8 mouse cellular contexts compared by ENCODE assay signal in genomic region chr1:135730296-135730695, GRCm38 (mm10). TPM values are rescaled to one million over a fixed set of nuclear protein-coding genes. Genes with fewer than 3 reads are reported as not detected.
DNase-seq lines count a peak whose midpoint lies in the region; ATAC-seq and TF ChIP-seq lines count a peak whose summit lies in the region.

No protein-coding gene starts in this region.

- no peak for TF ChIP-seq CTCF in gastrocnemius, adult 2 months (IDR thresholded peaks at IDR 0.05)
- TF ChIP-seq CTCF in intestine, postnatal 0 days (IDR thresholded peaks at IDR 0.05; ENCODE audit: low read depth) = no peak

- no peaks in the 10 kb centered on the region for H3K9me3 ChIP-seq in intestine, postnatal 0 days (ENCODE audit: control insufficient read depth)

- intact Hi-C loops in gastrocnemius, adult 2 months (cut with DNase I) = no loop called here

- peaks cover 61% of the 10 kb centered on the region for H3K79me2 ChIP-seq in macrophage (ENCODE audit: inconsistent target)

- H3K36me3 ChIP-seq in intestine, postnatal 0 days (ENCODE audit: control insufficient read depth, insufficient read depth) = 0 out of 2 replicates have a peak, but pooled peaks cover under 1% of the 10 kb centered on the region
- H3K36me3 ChIP-seq in macrophage (ENCODE audit: inconsistent target) = no peaks in the 10 kb centered on the region

- peak overlapping the region; percentile 85 for H3K4me3 ChIP-seq in gastrocnemius, adult 2 months
- H3K4me3 ChIP-seq in brown adipose tissue, adult 24 weeks (ENCODE audit: insufficient read depth, low read depth, low read length) = peak overlapping the region; percentile 78
- peak overlapping the region; percentile 68 for H3K4me3 ChIP-seq in intestine, postnatal 0 days (ENCODE audit: low read depth, low read length)
- H3K4me3 ChIP-seq in macrophage (ENCODE audit: inconsistent target) = peak overlapping the region; percentile 67

- H3K4me2 ChIP-seq in intestine, postnatal 0 days (replicated peaks; ENCODE audit: low read depth) = peak overlapping the region; percentile 74

- WGBS in intestine, postnatal 0 days = 15% methylated on average over 3 of the region's 3 CpGs
- WGBS in macrophage (ENCODE audit: missing documents) = 6% methylated on average over 3 of the region's 3 CpGs

- DNase-seq in gastrocnemius, adult 2 months = no peak
- DNase-seq in gastrocnemius, postnatal 4 days (ENCODE audit: low spot score in 2 of 2) = no peak
- no peak for DNase-seq in cerebellum, adult 9-10 months
- no peak for DNase-seq in right cerebral cortex, postnatal 25 days
- no peak for DNase-seq in cerebellum, adult 8-10 months

- H3K27ac ChIP-seq in gastrocnemius, adult 2 months = peak overlapping the region; percentile 91
- H3K27ac ChIP-seq in brown adipose tissue, adult 24 weeks (replicated peaks; ENCODE audit: low read depth, low read length) = peak overlapping the region; percentile 85
- H3K27ac ChIP-seq in intestine, postnatal 0 days (ENCODE audit: low read depth, low read length) = peak overlapping the region; percentile 75
- H3K27ac ChIP-seq in macrophage = peak overlapping the region; percentile 75

- no peak for ATAC-seq in intestine, postnatal 0 days

- peak overlapping the region; percentile 45 for H3K9ac ChIP-seq in intestine, postnatal 0 days (ENCODE audit: low read depth, low read length)

- H3K4me1 ChIP-seq in brown adipose tissue, adult 24 weeks (ENCODE audit: control insufficient read depth, insufficient read depth, insufficient read length, low read length) = peaks cover 19% of the 10 kb centered on the region
- H3K4me1 ChIP-seq in intestine, postnatal 0 days (replicated peaks; ENCODE audit: control insufficient read depth, insufficient read depth, low read length) = peaks cover 14% of the 10 kb centered on the region; the same call in 1 of the 2 replicates

- no peaks in the 10 kb centered on the region for H3K27me3 ChIP-seq in intestine, postnatal 0 days (replicated peaks; ENCODE audit: control insufficient read depth, insufficient read depth, low read length)

RNA-seq across cellular contexts. Expression of gene Csrp1, which starts 10.4 kb away (rescaled TPM):
- 10 to 100 TPM; 18.9 to 25.0 TPM for total RNA-seq in gastrocnemius, adult 2 months (2021)
- total RNA-seq in gastrocnemius, postnatal 4 days (2021) = 100 to 1,000 TPM; 109 to 114 TPM
- 33.7 and 37.2 TPM in 2 replicates for polyA plus RNA-seq in brown adipose tissue, adult 24 weeks (2012; ENCODE audit: insufficient read depth, insufficient read length, missing spikeins)
- polyA plus RNA-seq in intestine, postnatal 0 days (2015; fragmentation: Nextera tagmentation; extraction: Ambion mirVana) = 284 and 285 TPM in 2 replicates
- 10 to 100 TPM; 16.8 to 68.0 (median 25.6) TPM for total RNA-seq in macrophage (2018; cell fraction: chromatin; rRNA removed)
- 100 to 1,000 TPM; 145 to 243 (median 187) TPM for total RNA-seq in macrophage (2018; cell fraction: cytosol; rRNA removed)
- total RNA-seq in macrophage (2018; cell fraction: nucleus; rRNA removed) = 100 to 1,000 TPM in 7 of 26 experiments, 10 to 100 TPM in 19; 50.8 to 118 (median 81.4) TPM
- polyA plus RNA-seq in macrophage (2018) = 110 to 227 TPM (median 177 TPM) in 3 replicates

RNA-seq across cellular contexts. Expression of gene Phlda3, which starts 35.6 kb away (rescaled TPM):
- total RNA-seq in gastrocnemius, adult 2 months (2021) = 100 to 1,000 TPM in 1 of 2 experiments, 10 to 100 TPM in 1; 78.0 to 140 TPM
- total RNA-seq in gastrocnemius, postnatal 4 days (2021) = 10 to 100 TPM; 30.6 to 38.0 TPM
- polyA plus RNA-seq in brown adipose tissue, adult 24 weeks (2012; ENCODE audit: insufficient read depth, insufficient read length, missing spikeins) = 498 and 651 TPM in 2 replicates
- polyA plus RNA-seq in intestine, postnatal 0 days (2015; fragmentation: Nextera tagmentation; extraction: Ambion mirVana) = 22.0 and 22.5 TPM in 2 replicates
- 10 to 100 TPM in 1 of 26 experiments, 1 to 10 TPM in 22, under 1 TPM in 3; 0.67 to 21.0 (median 1.9) TPM for total RNA-seq in macrophage (2018; cell fraction: chromatin; rRNA removed)
- total RNA-seq in macrophage (2018; cell fraction: cytosol; rRNA removed) = 10 to 100 TPM in 24 of 26 experiments, 1 to 10 TPM in 2; 6.3 to 20.9 (median 15.3) TPM
- 10 to 100 TPM in 4 of 26 experiments, 1 to 10 TPM in 22; 1.5 to 16.5 (median 6.1) TPM for total RNA-seq in macrophage (2018; cell fraction: nucleus; rRNA removed)
- polyA plus RNA-seq in macrophage (2018) = 3.9 to 19.2 TPM (median 14.7 TPM) in 3 replicates

RNA-seq across cellular contexts. Expression of gene Tnni1, which starts 48.9 kb away (rescaled TPM):
- 100 to 1,000 TPM; 184 to 604 TPM for total RNA-seq in gastrocnemius, adult 2 months (2021)
- total RNA-seq in gastrocnemius, postnatal 4 days (2021) = 100 to 1,000 TPM; 298 to 331 TPM
- polyA plus RNA-seq in brown adipose tissue, adult 24 weeks (2012; ENCODE audit: insufficient read depth, insufficient read length, missing spikeins) = 13.6 and 19.7 TPM in 2 replicates
- polyA plus RNA-seq in intestine, postnatal 0 days (2015; fragmentation: Nextera tagmentation; extraction: Ambion mirVana) = 3.1 and 4.1 TPM in 2 replicates
- not detected for total RNA-seq in macrophage (2018; cell fraction: chromatin; rRNA removed)
- total RNA-seq in macrophage (2018; cell fraction: cytosol; rRNA removed) = under 1 TPM in 1 of 26 experiments, not detected in 25; 0.41 TPM
- not detected for total RNA-seq in macrophage (2018; cell fraction: nucleus; rRNA removed)
- polyA plus RNA-seq in macrophage (2018) = not detected in 3 replicates

Comparison
In these comparisons a context has a peak if more than half of its experiments do, and no peak if none do; other contexts are left out.
1. RNA of gene Phlda3, which starts 35.6 kb away (polyA plus RNA-seq): 498 to 651 TPM in brown adipose tissue, adult 24 weeks; 22.0 to 22.5 TPM in intestine, postnatal 0 days and 3.9 to 19.2 TPM in macrophage; every median in the first group is over 10 times any median in the second.
2. Peak in every context shown above with its lines, with median percentiles within 50 percentile points of each other: H3K27ac ChIP-seq and H3K4me3 ChIP-seq.